Mouse (Mus musculus): Measurements from ENCODE around the gene Btbd35f29. TPM values are rescaled to one million over a fixed set of nuclear protein-coding genes. Genes with fewer than 3 reads are reported as not detected.
"Not testable (repeated sequence)": the region's sequence is repeated elsewhere in the genome, so short reads cannot be mapped to it uniquely, and the experiment has no call there.

Btbd35f29 gene
- polyA plus RNA-seq (2014; fragmentation: Nextera tagmentation; extraction: Ambion mirVana), result not detected in 2 replicates

DNA sequence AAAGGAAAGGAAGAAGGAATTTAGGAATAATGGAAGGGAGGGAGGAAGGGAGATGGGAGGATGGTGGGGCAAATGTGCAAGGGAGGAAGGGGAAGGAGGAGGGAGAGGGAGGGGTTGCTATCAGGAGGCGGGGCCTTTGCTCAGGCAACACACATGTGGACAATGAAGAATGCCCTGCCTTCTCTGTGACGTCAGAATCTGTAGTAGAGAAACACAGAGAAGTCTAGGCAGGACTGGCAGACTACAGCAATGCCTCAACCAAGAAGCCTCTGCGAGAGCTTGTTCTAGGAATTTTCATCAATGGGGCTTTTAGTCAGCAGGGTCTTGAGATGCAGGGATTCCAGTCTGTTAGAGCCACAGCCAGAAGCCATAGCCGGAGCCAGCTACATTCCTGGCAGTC lies at the start of gene Btbd35f29:
TSS of gene Btbd35f29 (plus strand) at position 301 of the 400 bp plus-strand sequence.
- not testable (repeated sequence) for H3K36me3 ChIP-seq (ENCODE audit: control insufficient read depth, insufficient read depth, low read length); H3K4me1 ChIP-seq (ENCODE audit: control insufficient read depth, insufficient read depth, low read length); H3K4me2 ChIP-seq (ENCODE audit: low read depth); H3K27me3 ChIP-seq (ENCODE audit: control insufficient read depth, insufficient read depth, low read length); H3K27ac ChIP-seq (ENCODE audit: low read depth, low read length); H3K9me3 ChIP-seq (ENCODE audit: control insufficient read depth, low read length); H3K9ac ChIP-seq (ENCODE audit: low read length); H3K4me3 ChIP-seq (ENCODE audit: low read depth, low read length); DNase-seq (ENCODE audit: low spot score); ATAC-seq (ENCODE audit: insufficient read depth, low FRiP score, low TSS enrichment)
- WGBS, result no CpG with 5 or more reads among the region's 4 CpGs

DNA sequence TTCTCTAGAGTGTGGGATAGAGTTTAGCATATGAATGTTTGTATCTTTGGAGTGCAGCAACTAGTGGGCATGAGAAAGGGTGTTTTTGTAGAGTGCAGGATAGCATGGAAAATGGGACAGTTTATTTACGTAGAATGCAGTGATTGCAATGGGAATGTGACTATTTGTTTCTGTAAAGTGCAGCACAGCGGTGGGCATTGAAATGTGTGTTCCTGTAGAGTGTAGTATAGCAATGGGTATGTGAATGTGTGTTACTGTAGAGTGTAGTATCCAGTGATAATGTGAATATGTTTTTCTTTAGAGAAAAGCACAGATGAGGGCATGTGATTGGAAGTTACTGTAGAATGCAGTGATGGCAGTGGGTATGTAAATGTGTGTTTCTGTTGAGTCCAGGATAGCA lies 23.9 kb downstream of the Btbd35f29 start:
- not testable (repeated sequence) for H3K27me3 ChIP-seq (ENCODE audit: control insufficient read depth, insufficient read depth, low read length); H3K36me3 ChIP-seq (ENCODE audit: control insufficient read depth, insufficient read depth, low read length); H3K27ac ChIP-seq (ENCODE audit: low read depth, low read length); H3K4me2 ChIP-seq (ENCODE audit: low read depth); ATAC-seq (ENCODE audit: insufficient read depth, low FRiP score, low TSS enrichment); DNase-seq (ENCODE audit: low spot score); H3K9ac ChIP-seq (ENCODE audit: low read length); H3K9me3 ChIP-seq (ENCODE audit: control insufficient read depth, low read length); H3K4me1 ChIP-seq (ENCODE audit: control insufficient read depth, insufficient read depth, low read length); H3K4me3 ChIP-seq (ENCODE audit: low read depth, low read length)
- WGBS, result 75% methylated on average over 2 of the region's 2 CpGs

DNA sequence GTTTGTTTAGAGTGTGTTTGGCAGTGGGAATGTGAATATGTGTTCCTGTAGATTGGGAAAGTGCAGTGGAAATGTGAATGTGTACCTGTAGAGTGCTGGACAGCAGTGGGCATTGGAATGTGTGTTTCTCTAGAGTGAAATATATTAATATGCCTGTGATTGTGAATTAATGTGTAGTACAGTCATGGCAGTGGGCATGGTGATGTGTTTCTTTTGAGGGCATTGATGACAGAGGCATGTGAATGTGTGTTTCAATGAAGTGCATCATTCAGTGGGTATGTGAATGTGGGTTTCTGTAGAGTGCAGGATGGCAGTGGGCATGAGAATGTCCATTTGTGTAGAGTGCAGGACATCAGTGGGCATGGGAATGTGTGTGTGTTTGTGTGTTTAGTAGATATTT lies 27.7 kb downstream of the Btbd35f29 start:
- H3K9ac ChIP-seq (ENCODE audit: low read length); H3K9me3 ChIP-seq (ENCODE audit: control insufficient read depth, low read length); ATAC-seq (ENCODE audit: insufficient read depth, low FRiP score, low TSS enrichment); H3K4me1 ChIP-seq (ENCODE audit: control insufficient read depth, insufficient read depth, low read length); H3K36me3 ChIP-seq (ENCODE audit: control insufficient read depth, insufficient read depth, low read length); H3K4me3 ChIP-seq (ENCODE audit: low read depth, low read length); H3K4me2 ChIP-seq (ENCODE audit: low read depth); H3K27ac ChIP-seq (ENCODE audit: low read depth, low read length); H3K27me3 ChIP-seq (ENCODE audit: control insufficient read depth, insufficient read depth, low read length): not testable (repeated sequence)
- peak; percentile 7 for DNase-seq (ENCODE audit: low spot score)

DNA sequence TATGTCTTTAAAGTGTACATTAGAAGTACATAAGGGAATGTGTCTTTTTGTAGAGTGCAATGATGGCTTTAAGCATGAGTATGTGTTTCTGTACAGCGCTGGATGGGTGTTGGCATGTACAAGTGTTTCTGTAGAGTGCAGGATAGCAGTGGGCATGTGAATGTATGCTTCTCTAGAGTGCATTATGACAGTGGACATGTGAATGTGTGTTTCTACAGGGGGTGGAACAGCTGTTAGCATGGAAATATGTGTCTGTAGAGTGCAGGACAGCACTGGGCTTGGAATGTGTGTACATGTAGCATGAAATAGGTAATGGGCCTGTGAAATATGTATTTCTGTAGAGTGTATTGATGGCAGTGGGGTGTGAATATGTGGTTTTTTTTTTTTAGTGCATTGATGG lies 28.4 kb downstream of the Btbd35f29 start:
- H3K4me3 ChIP-seq (ENCODE audit: low read depth, low read length); H3K4me2 ChIP-seq (ENCODE audit: low read depth); DNase-seq (ENCODE audit: low spot score); H3K4me1 ChIP-seq (ENCODE audit: control insufficient read depth, insufficient read depth, low read length); H3K27me3 ChIP-seq (ENCODE audit: control insufficient read depth, insufficient read depth, low read length); H3K9ac ChIP-seq (ENCODE audit: low read length); H3K36me3 ChIP-seq (ENCODE audit: control insufficient read depth, insufficient read depth, low read length); H3K9me3 ChIP-seq (ENCODE audit: control insufficient read depth, low read length); H3K27ac ChIP-seq (ENCODE audit: low read depth, low read length); ATAC-seq (ENCODE audit: insufficient read depth, low FRiP score, low TSS enrichment): not testable (repeated sequence)
- 88% methylated on average over 1 of the region's 1 CpGs for WGBS

DNA sequence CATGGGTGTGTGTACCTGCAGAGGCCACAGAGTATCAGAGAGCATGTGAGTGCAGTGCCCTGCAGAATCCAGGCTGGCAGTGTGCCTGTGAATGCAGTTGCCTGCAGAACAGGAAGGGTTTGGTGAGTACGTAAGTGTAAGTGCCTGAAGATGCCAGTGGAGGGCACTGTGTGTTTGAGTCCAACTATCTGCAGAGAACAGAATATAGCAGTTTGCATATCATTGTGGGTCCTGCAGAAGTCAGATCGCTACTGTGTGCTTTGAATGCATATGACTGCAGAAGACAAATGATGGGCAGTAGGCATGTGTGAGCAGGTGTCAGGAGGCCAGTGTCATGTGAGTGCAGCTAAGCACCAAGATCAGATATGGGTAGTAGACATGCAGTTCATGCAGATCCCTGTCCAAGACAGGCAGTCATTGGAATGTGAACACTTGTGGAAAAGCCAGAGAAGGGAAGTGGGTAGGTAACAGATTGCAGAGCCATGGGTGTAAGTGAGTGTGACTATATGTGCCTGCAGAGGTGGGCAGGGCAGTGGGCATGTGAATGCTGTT lies 41.1 kb downstream of the Btbd35f29 start:
- not testable (repeated sequence) for H3K36me3 ChIP-seq (ENCODE audit: control insufficient read depth, insufficient read depth, low read length); H3K27me3 ChIP-seq (ENCODE audit: control insufficient read depth, insufficient read depth, low read length); H3K4me2 ChIP-seq (ENCODE audit: low read depth); H3K9ac ChIP-seq (ENCODE audit: low read length); H3K4me1 ChIP-seq (ENCODE audit: control insufficient read depth, insufficient read depth, low read length); ATAC-seq (ENCODE audit: insufficient read depth, low FRiP score, low TSS enrichment); H3K4me3 ChIP-seq (ENCODE audit: low read depth, low read length); H3K27ac ChIP-seq (ENCODE audit: low read depth, low read length)
- H3K9me3 ChIP-seq (ENCODE audit: control insufficient read depth, low read length), result peaks cover 20% of the 10 kb centered on the region
- WGBS, result 84% methylated on average over 2 of the region's 2 CpGs
- peak; percentile 6 for DNase-seq (ENCODE audit: low spot score)

DNA sequence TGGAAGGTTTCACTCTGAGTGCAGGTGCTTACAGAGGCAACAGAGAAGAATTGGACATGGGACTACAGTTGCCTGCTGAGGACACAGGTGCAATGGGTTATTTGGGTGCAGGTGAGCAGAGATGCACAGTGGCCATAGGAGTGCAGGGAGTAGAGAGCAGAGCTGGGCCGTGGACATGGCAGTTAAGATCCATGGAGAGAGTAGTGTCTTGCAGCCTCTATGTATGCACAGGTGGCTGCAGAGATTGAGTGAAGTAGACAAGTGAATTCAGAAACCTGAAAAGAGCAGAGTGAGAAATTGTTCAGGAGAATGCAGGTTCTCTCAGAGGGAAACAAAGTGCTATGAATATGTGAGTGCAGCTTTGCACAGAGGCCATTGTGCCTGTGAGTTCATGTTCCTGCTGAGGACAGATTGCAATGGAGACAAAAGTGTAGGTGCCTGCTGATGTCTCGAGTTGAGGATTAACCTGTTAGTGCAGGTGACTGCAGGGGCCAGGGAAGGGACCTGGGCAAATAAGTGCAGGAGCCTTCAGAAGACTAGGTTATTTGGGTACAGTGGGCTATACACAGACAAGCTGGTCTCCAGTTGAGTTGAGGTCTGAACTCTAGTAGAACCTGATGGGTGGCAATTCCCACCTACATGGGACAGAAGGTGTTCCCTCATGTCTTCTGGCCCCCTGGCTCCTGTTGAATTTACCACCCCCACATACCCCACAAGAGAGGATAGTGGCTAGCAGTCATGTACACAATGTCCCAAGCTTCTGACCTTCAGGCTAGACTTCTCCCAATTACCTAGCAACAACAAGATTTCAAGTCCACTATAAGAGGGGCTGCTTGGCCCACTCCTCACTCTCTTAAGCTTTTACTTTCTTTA lies 42.2 kb downstream of the Btbd35f29 start:
- 67% methylated on average over 2 of the region's 2 CpGs for WGBS
- H3K27me3 ChIP-seq (ENCODE audit: control insufficient read depth, insufficient read depth, low read length); H3K4me1 ChIP-seq (ENCODE audit: control insufficient read depth, insufficient read depth, low read length); H3K9ac ChIP-seq (ENCODE audit: low read length); ATAC-seq (ENCODE audit: insufficient read depth, low FRiP score, low TSS enrichment); H3K36me3 ChIP-seq (ENCODE audit: control insufficient read depth, insufficient read depth, low read length); DNase-seq (ENCODE audit: low spot score); H3K4me3 ChIP-seq (ENCODE audit: low read depth, low read length); H3K4me2 ChIP-seq (ENCODE audit: low read depth); H3K27ac ChIP-seq (ENCODE audit: low read depth, low read length): not testable (repeated sequence)
- peaks cover 20% of the 10 kb centered on the region for H3K9me3 ChIP-seq (ENCODE audit: control insufficient read depth, low read length)

DNA sequence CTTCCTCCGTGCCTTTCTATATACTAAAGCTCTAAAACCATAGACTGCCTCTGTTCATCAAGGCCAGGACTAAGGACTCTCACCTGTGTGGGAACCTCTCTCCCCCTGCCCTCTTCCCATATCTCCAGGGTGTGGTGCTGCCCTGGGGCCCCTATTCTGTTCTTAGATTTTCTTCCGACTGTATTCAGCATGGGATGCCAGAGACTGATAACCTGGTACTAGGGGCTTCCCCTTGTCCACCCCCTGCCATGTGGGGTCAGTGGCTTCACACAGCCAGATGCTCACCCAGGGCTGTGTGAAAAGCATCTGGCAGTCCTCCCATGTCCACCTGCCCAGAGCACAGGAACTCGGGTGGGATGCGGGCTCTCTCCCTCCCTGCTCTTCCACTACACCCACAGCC lies 43.1 kb downstream of the Btbd35f29 start:
- H3K27me3 ChIP-seq (ENCODE audit: control insufficient read depth, insufficient read depth, low read length); H3K27ac ChIP-seq (ENCODE audit: low read depth, low read length); H3K4me1 ChIP-seq (ENCODE audit: control insufficient read depth, insufficient read depth, low read length); DNase-seq (ENCODE audit: low spot score); ATAC-seq (ENCODE audit: insufficient read depth, low FRiP score, low TSS enrichment); H3K4me2 ChIP-seq (ENCODE audit: low read depth); H3K9ac ChIP-seq (ENCODE audit: low read length); H3K36me3 ChIP-seq (ENCODE audit: control insufficient read depth, insufficient read depth, low read length); H3K4me3 ChIP-seq (ENCODE audit: low read depth, low read length): not testable (repeated sequence)
- H3K9me3 ChIP-seq (ENCODE audit: control insufficient read depth, low read length), result peaks cover 20% of the 10 kb centered on the region
- WGBS, result 87% methylated on average over 4 of the region's 4 CpGs

DNA sequence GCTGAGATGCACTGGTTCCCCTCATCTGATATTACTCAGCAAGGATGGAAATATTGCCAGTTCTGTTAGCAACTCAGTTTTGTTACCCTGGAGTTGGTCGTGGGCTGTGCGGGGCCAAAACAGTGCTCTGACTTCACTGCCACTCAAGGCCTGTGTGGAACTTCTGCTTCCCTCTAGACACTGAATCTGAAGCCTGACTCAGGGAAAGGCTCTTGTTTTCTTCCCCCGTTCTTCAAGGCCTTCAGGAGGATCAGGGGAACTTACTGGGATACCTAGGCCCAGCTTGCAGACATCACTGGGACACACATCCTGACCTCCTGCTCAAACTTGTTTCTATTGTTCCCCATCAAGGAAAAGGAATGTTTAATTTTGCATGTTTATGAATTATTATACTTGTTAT lies 45.2 kb downstream of the Btbd35f29 start:
- DNase-seq (ENCODE audit: low spot score), result peak; percentile 5
- not testable (repeated sequence) for H3K4me3 ChIP-seq (ENCODE audit: low read depth, low read length); ATAC-seq (ENCODE audit: insufficient read depth, low FRiP score, low TSS enrichment); H3K27ac ChIP-seq (ENCODE audit: low read depth, low read length); H3K4me2 ChIP-seq (ENCODE audit: low read depth); H3K4me1 ChIP-seq (ENCODE audit: control insufficient read depth, insufficient read depth, low read length); H3K27me3 ChIP-seq (ENCODE audit: control insufficient read depth, insufficient read depth, low read length); H3K9ac ChIP-seq (ENCODE audit: low read length); H3K36me3 ChIP-seq (ENCODE audit: control insufficient read depth, insufficient read depth, low read length)
- H3K9me3 ChIP-seq (ENCODE audit: control insufficient read depth, low read length), result peaks cover 20% of the 10 kb centered on the region
- WGBS, result 79% methylated on average over 3 of the region's 3 CpGs

DNA sequence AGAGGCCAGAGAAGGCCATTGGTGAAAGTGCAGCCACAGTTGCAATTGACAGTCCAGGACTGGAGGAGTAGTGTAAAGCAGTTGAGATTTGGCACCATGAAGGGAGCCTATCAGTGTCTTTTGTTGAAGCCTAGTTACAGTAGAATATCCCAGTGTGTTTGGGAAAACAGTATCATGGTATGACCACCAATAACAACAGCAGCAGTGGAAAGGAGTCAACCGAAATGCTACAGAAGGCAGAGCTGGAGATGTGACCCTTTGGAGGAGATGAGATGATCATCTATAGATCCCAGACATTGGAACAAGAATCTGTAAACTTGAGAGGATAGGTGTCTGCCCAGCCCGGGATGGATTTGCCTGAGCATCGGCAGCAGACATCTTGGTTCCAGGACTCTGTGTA lies 47.7 kb downstream of the Btbd35f29 start:
- not testable (repeated sequence) for H3K27ac ChIP-seq (ENCODE audit: low read depth, low read length); ATAC-seq (ENCODE audit: insufficient read depth, low FRiP score, low TSS enrichment); DNase-seq (ENCODE audit: low spot score); H3K9ac ChIP-seq (ENCODE audit: low read length); H3K27me3 ChIP-seq (ENCODE audit: control insufficient read depth, insufficient read depth, low read length); H3K36me3 ChIP-seq (ENCODE audit: control insufficient read depth, insufficient read depth, low read length); H3K4me1 ChIP-seq (ENCODE audit: control insufficient read depth, insufficient read depth, low read length); H3K4me2 ChIP-seq (ENCODE audit: low read depth); H3K9me3 ChIP-seq (ENCODE audit: control insufficient read depth, low read length); H3K4me3 ChIP-seq (ENCODE audit: low read depth, low read length)
- 88% methylated on average over 2 of the region's 3 CpGs for WGBS
